Mouse (Mus musculus) ES-E14 (cell line): Measurements from ENCODE around the gene Usp37.

Experiments
- CHD2 ChIP-seq: IDR thresholded peaks from 2 replicates; pipeline ENCODE4 v1.6.1; 2014; ENCODE audit warnings: mild to moderate bottlenecking, low read depth, low read length, inconsistent platforms
- HCFC1 ChIP-seq: IDR thresholded peaks from 2 replicates; pipeline ENCODE4 v1.6.1; 2012; ENCODE audit warnings: low read length, inconsistent platforms, borderline replicate concordance; ENCODE audit not compliant: insufficient read depth
- MAFK ChIP-seq: IDR thresholded peaks from 2 replicates; pipeline ENCODE4 v1.6.1; 2014; ENCODE audit warnings: mild to moderate bottlenecking, low read depth, low read length, inconsistent platforms; ENCODE audit not compliant: insufficient read depth
- ZC3H11A ChIP-seq: IDR thresholded peaks from 2 replicates; pipeline ENCODE4 v1.6.1; 2012; ENCODE audit warnings: low read depth, mild to moderate bottlenecking, inconsistent platforms, low read length, borderline replicate concordance
- ZNF384 ChIP-seq: IDR thresholded peaks from 2 replicates; pipeline ENCODE4 v1.6.1; 2012; ENCODE audit warnings: low read depth, low read length, inconsistent platforms

DNA sequence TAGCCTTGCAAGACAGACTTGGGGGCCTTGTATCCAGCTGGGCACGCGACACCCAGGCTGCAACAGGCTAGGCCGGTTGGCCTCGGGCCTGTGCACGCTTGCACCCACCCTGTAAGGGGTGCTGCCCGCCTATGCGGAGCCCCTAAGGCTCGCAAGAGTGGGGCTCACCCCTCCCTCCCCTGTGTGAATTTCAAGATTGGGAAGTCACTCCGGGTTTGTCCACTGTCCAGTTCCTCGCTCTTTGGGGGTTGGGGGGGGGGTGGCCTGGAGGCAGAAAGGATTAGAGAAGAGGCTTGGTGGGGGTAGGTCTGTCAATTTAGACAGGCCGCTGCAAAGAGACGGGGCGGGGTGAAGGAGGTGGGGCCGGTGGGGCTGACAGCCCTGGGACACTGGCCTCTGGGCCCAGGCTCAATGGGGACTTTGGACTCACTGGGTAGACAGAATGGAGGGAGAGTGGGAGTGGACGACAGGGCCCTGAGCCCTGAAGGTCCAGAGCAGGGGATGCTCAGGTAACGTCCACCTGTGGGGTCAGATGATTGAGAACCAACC, 151.6 kb downstream of the Usp37 start:
- no peak for TF ChIP-seq HCFC1
- no peak for TF ChIP-seq ZNF384
- TF ChIP-seq CHD2 = no peak
- no peak for TF ChIP-seq ZC3H11A
- TF ChIP-seq MAFK = no peak
